Mouse (Mus musculus) left cerebral cortex, postnatal 14 days (tissue): ENCODE measurements around the gene Napsa. TPM values are rescaled to one million over a fixed set of nuclear protein-coding genes. Genes with fewer than 3 reads are reported as not detected.

Experiments used
- microRNA-seq, 2 experiments: library from miRNA; unstranded; fragments of <30 nt; microRNA quantifications; one replicate each; pipeline ENCODE4 v1.2.0; 2022
- total RNA-seq, 2 experiments: library from RNA; stranded (reverse); gene quantifications; 2 replicates each; pipeline ENCODE4 v1.2.3; 2021

Gene Napsa
- total RNA-seq, 2 experiments from 2014 or later, result not detected

Small RNA genes lying within 50 kb of the gene (microRNA-seq; reads per million reads assigned to microRNA genes)
- 0 to 1.0 reads per million in 2 experiments for gene Mir7053

Other genes starting within 250 kb of the Napsa start
- gene Syt3, start 188.3 kb upstream of the Napsa start, total RNA-seq, result 10 to 100 TPM; 77.1 to 81.9 TPM
- 1 to 10 TPM; 2.3 TPM for gene 1700008O03Rik, start 186.6 kb upstream of the Napsa start, total RNA-seq
- 100 to 1,000 TPM; 269 to 330 TPM for gene Lrrc4b, start 143.4 kb upstream of the Napsa start, total RNA-seq
- 10 to 100 TPM; 11.2 to 13.4 TPM for gene Aspdh, start 107.0 kb upstream of the Napsa start, total RNA-seq
- 10 to 100 TPM; 60.6 to 63.2 TPM for gene Josd2, start 104.4 kb upstream of the Napsa start, total RNA-seq
- 100 to 1,000 TPM; 145 to 164 TPM for gene Emc10, start 75.9 kb upstream of the Napsa start, total RNA-seq
- gene Fam71e1, start 75.8 kb upstream of the Napsa start, total RNA-seq, result 10 to 100 TPM; 26.5 to 32.5 TPM
- under 1 TPM in 1 of 2 experiments, not detected in 1; 0.30 TPM for gene Mybpc2, start 47.7 kb upstream of the Napsa start, total RNA-seq
- under 1 TPM in 1 of 2 experiments, not detected in 1; 0.15 TPM for gene Spib, start 40.3 kb upstream of the Napsa start, total RNA-seq
- 1 to 10 TPM; 4.2 to 7.0 TPM for gene Pold1, start 23.5 kb upstream of the Napsa start, total RNA-seq
- gene Nr1h2, start 18.4 kb upstream of the Napsa start, total RNA-seq, result 10 to 100 TPM; 51.0 to 60.7 TPM
- 10 to 100 TPM; 74.2 to 75.5 TPM for gene Kcnc3, start 18.3 kb downstream of the Napsa start, total RNA-seq
- 10 to 100 TPM in 1 of 2 experiments, 1 to 10 TPM in 1; 8.8 to 14.5 TPM for gene Myh14, start 98.5 kb downstream of the Napsa start, total RNA-seq
- gene Izumo2, start 136.4 kb downstream of the Napsa start, total RNA-seq, result not detected
- gene Vrk3, start 176.0 kb downstream of the Napsa start, total RNA-seq, result 10 to 100 TPM; 25.0 to 28.2 TPM
- gene Zfp473, start 178.7 kb downstream of the Napsa start, total RNA-seq, result under 1 TPM; 0.37 to 0.38 TPM
- gene Nup62, start 243.7 kb downstream of the Napsa start, total RNA-seq, result 10 to 100 TPM; 33.0 to 37.1 TPM
- 1 to 10 TPM; 2.3 to 3.1 TPM for gene Il4i1, start 244.0 kb downstream of the Napsa start, total RNA-seq
- 10 to 100 TPM; 24.4 to 25.1 TPM for gene Atf5, start 244.3 kb downstream of the Napsa start, total RNA-seq